Mouse (Mus musculus) heart, embryonic 11.5 days (tissue): Measurements from ENCODE around the gene Pcsk1n. TPM values are rescaled to one million over a fixed set of nuclear protein-coding genes. Genes with fewer than 3 reads are reported as not detected.
A peak's percentile ranks its signal among the peaks of the same experiment; 100 is the strongest.

Experiments used
- ATAC-seq: fragments of 200-750 bp; cut with Nextera tagmentation; replicated peaks from 2 replicates; pipeline ENCODE4 v1.8.0; 2017; ENCODE audit warnings: moderate library complexity; ENCODE audit not compliant: insufficient number of reproducible peaks, low FRiP score, low TSS enrichment
- H3K27ac ChIP-seq: fragments of 300-500 bp; sonication (generic); 2 replicates; pipeline ENCODE4 v1.5.1; 2014; ENCODE audit warnings: mild to moderate bottlenecking, low read depth, low read length
- H3K27me3 ChIP-seq: fragments of 300-500 bp; sonication (generic); 2 replicates; pipeline ENCODE4 v1.6.1; 2014; ENCODE audit warnings: mild to moderate bottlenecking, low read length, mixed read lengths; ENCODE audit not compliant: control insufficient read depth, insufficient read depth
- H3K36me3 ChIP-seq: fragments of 300-500 bp; sonication (generic); 2 replicates; pipeline ENCODE4 v1.6.1; 2014; ENCODE audit warnings: mild to moderate bottlenecking, low read length, moderate library complexity, mixed read lengths; ENCODE audit not compliant: control insufficient read depth, insufficient read depth
- H3K4me1 ChIP-seq: fragments of 300-500 bp; sonication (generic); 2 replicates; pipeline ENCODE4 v1.6.1; 2014; ENCODE audit warnings: low read length; ENCODE audit not compliant: control insufficient read depth, insufficient read depth
- H3K4me2 ChIP-seq: fragments of 300-500 bp; sonication (generic); 2 replicates; pipeline ENCODE4 v1.6.1; 2014; ENCODE audit warnings: mild to moderate bottlenecking, moderate library complexity
- H3K4me3 ChIP-seq: fragments of 300-500 bp; sonication (generic); 2 replicates; pipeline ENCODE4 v1.5.1; 2014; ENCODE audit warnings: low read depth, low read length
- H3K9ac ChIP-seq: fragments of 300-500 bp; sonication (generic); 2 replicates; pipeline ENCODE4 v1.6.1; 2014; ENCODE audit warnings: mild to moderate bottlenecking, low read depth, low read length, moderate library complexity
- H3K9me3 ChIP-seq: fragments of 300-500 bp; sonication (generic); replicated peaks from 2 replicates; pipeline ENCODE4 v1.6.1; 2016; ENCODE audit warnings: low read length; ENCODE audit not compliant: control insufficient read depth
- WGBS: fragments of 180-500 bp; shearing (Covaris S2); extraction: QIAGEN DNeasy Blood & Tissue Kit; methylation state at CpG from one replicate; pipeline ENCODE4 v1.1.7; 2014; ENCODE audit not compliant: insufficient replicate concordance; 5-methylcytosine and 5-hydroxymethylcytosine counted together
- polyA plus RNA-seq: library from polyadenylated mRNA; unstranded; fragments of >200 nt; fragmentation: Nextera tagmentation; extraction: Ambion mirVana; gene quantifications from 2 replicates; pipeline ENCODE4 v1.2.1, GENCODE M21; 2014

Pcsk1n gene
- polyA plus RNA-seq, 1 experiment from 2014 or later = 0.23 TPM

DNA sequence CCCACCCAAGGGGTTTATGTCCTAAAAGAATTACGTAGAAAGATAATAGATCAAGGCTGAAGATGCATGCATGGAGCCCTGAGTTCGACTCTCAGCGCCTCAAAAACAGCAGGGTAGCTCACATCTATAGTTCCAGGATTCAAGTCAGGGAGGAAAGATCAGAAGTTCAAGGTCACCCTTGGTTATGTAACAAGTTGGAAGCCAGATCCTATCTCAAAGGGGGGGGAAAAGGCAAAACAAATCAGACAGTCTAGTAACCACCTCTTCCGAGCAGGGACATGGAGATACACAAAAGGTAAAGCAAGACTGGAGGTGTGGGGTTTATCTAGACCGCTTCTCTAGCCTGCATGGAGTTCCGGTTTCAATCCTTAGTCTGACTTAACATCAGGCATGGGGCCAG is 6.6 kb downstream of the Pcsk1n start:
- H3K36me3 ChIP-seq = no peaks in the 10 kb centered on the region
- no peak overlapping the region for H3K9ac ChIP-seq
- no peak overlapping the region for H3K4me3 ChIP-seq
- H3K4me1 ChIP-seq = no peaks in the 10 kb centered on the region
- peaks cover 3% of the 10 kb centered on the region; the same call in 1 of the 2 replicates for H3K9me3 ChIP-seq
- WGBS = 56% methylated on average over 6 of the region's 6 CpGs
- H3K4me2 ChIP-seq = no peak overlapping the region
- H3K27ac ChIP-seq = no peak overlapping the region
- ATAC-seq = no peak
- H3K27me3 ChIP-seq = peaks cover 64% of the 10 kb centered on the region

DNA sequence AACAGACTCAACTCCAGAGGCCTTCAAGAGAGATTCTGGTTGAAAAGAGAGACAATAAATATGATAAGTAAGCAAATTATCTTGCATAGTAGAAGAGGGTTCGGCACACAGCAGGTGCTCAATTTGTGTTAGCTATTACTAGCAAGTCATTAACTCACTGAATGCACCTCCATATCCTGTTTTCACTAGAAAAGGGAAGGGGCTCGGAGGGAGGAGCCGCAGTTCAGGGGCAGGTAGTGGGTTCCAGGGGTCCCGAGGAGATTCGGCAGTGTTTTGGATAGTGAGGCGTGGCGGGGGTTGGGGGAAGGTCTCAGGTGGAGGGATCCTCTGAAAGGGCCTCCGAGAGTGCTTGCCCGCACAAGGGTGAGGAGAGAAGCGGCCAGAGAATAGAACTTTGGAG is 7.5 kb downstream of the Pcsk1n start:
- Histone ChIP-seq H3K27ac (no peak overlapping the region), H3K4me1 (no peaks in the 10 kb centered on the region), H3K9ac (no peak overlapping the region), H3K9me3 (peaks cover 3% of the 10 kb centered on the region; the same call in 1 of the 2 replicates), H3K36me3 (no peaks in the 10 kb centered on the region), H3K4me2 (peak overlapping the region; percentile 24), H3K4me3 (no peak overlapping the region), H3K27me3 (peaks cover 55% of the 10 kb centered on the region)
- no peak for ATAC-seq
- 19% methylated on average over 10 of the region's 10 CpGs for WGBS

DNA sequence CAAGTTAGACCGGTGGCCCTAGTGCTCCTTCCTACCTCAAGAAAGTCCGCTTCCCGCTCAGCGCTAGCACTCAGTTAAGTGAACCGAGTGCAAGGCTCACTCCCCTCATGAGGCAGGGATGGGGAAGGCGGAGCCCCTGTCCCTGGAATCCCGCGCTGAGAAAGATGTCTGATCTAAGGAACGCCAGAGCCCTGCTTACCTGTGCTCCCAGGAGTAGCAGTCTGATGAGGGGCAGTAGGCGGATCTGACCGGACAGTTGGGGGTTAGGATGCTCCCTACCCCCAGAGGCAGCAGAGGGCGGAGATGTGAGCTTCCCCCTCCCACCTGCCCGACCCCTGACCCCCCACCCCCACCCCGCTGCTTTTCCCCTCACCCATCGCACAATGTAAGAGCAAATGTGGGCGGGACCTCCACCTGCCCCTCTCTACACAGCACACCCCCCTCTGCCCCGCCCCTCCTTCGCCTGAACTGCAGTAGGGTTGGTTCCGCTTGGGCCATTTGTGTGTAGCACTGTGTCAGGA is 8.7 kb downstream of the Pcsk1n start, which contains the start of gene Eras:
Gene Eras (minus strand): TSS at position 338 of the 521 bp plus-strand sequence.
- H3K27me3 ChIP-seq = peaks cover 43% of the 10 kb centered on the region
- ATAC-seq = no peak
- no peaks in the 10 kb centered on the region for H3K4me1 ChIP-seq
- no peak within 1 kb of the TSS for H3K27ac ChIP-seq
- H3K9me3 ChIP-seq = peaks cover 3% of the 10 kb centered on the region; the same call in 1 of the 2 replicates
- WGBS = 15% methylated on average over 19 of the region's 19 CpGs
- H3K4me3 ChIP-seq = no peak within 1 kb of the TSS
- H3K9ac ChIP-seq = no peak within 1 kb of the TSS
- peak within 1 kb of the TSS; percentile 24 for H3K4me2 ChIP-seq
- H3K36me3 ChIP-seq = no peaks in the 10 kb centered on the region

DNA sequence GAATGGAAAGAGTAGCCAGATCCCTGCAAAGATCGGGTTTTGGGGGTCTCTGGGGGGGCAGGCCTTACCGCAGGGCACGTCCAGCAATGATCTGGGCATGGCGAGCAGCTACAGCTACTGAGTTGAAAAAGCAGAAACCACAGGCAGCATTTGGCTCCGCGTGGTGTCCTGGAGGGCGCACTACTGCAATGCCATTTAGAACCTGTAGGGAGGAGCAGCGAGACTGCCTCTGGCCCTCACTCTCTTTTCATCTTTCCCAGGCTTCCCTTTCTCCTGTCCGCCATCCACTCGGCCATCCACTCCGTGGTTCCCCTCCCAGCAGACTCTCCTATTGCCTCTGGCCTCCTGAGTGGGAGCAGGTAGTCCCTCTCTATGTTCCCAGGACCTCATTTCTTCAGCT is 17.3 kb downstream of the Pcsk1n start:
- no peak for ATAC-seq
- Histone ChIP-seq H3K27ac (no peak overlapping the region), H3K4me1 (no peaks in the 10 kb centered on the region), H3K9me3 (no peaks in the 10 kb centered on the region), H3K9ac (no peak overlapping the region), H3K4me2 (no peak overlapping the region), H3K36me3 (no peaks in the 10 kb centered on the region; the same call in 1 of the 2 replicates), H3K4me3 (no peak overlapping the region), H3K27me3 (no peaks in the 10 kb centered on the region)
- WGBS = 44% methylated on average over 11 of the region's 11 CpGs

DNA sequence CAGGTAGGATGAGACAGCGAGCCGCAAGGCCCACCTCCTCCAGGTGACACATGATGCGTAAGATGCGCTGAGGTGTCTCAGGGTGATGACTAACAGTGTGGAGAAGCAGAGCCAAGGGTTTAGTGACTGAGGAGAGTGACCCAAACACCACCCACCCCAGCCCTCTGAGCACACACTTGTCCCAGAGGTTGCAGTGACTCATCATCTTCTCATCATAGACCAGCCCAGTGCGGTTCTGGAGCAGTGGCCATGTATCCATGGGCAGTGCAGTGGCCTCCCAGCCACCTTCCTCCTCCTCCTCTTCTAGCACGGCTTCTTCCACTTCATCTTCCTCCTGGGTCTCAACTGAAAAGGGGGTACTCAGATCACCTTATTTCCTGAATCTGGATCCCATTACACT is 18.0 kb downstream of the Pcsk1n start:
- Histone ChIP-seq H3K9me3 (no peaks in the 10 kb centered on the region), H3K9ac (no peak overlapping the region), H3K36me3 (no peaks in the 10 kb centered on the region; the same call in 1 of the 2 replicates), H3K4me3 (no peak overlapping the region), H3K27ac (no peak overlapping the region), H3K27me3 (no peaks in the 10 kb centered on the region), H3K4me2 (no peak overlapping the region), H3K4me1 (no peaks in the 10 kb centered on the region)
- WGBS = 89% methylated on average over 6 of the region's 6 CpGs
- ATAC-seq = no peak

DNA sequence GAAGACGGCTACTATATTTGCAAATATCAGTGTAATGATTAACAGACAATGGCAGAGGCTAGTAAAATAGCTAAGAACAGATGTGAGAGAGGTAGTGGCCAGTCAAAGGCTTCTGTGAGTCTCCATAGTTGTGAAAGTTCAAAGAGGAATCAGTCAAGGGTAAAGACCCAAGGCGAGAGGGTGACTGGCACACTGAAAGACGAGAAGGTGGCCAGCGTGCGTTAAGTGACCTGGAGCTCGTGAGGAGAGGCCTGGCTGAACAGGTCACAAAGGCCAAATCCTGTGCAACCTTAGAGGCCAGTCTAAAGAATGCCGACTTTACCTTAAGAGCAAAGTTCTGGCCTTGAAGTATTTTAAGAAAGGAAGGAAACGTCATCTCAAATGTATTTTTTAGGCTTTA is 26.0 kb downstream of the Pcsk1n start:
- no peaks in the 10 kb centered on the region for H3K4me1 ChIP-seq
- H3K9me3 ChIP-seq = no peaks in the 10 kb centered on the region
- H3K4me2 ChIP-seq = no peak overlapping the region
- ATAC-seq = no peak
- H3K27me3 ChIP-seq = no peaks in the 10 kb centered on the region
- no peak overlapping the region for H3K4me3 ChIP-seq
- H3K36me3 ChIP-seq = no peaks in the 10 kb centered on the region
- WGBS = 84% methylated on average over 8 of the region's 8 CpGs
- H3K9ac ChIP-seq = no peak overlapping the region
- no peak overlapping the region for H3K27ac ChIP-seq

DNA sequence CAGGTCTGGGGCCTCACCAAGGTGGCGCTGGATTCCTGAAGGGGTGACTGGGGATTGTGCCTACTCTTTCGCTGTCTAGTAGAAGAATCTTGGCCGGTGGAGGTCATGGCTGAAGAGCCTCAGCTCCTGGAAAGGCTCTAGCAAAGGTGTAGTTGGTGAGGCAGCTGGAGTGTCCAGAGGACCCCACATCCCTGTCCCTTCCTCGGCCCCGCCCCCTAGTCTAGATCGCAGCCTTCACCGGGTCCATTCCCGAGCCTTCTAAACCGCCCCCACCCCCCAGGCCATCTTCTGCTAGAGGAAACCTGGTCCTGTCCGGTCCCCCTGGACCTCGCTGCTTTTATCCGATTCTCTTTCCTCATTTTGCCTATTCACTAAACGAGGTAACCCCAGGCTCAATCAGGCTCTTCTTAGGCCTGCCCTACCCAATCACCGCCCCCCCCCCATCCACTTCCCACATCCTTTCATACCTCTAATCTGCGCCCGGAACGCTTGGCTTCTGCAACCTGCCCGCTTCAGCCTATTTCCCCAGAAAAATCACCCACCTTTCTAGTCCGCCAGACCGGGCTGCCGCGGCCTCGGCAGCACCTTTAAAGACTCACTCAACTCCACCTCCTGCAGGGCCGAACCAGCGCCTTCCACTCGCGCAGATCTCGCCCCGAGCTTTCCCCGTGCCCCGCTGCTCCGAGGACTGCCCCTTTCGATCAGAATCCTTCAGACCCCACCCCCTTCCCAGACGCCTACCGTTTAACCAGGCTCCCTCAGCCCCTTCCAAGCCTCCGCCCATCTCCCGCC is 27.7 kb downstream of the Pcsk1n start, which contains the start of gene Hdac6:
Gene Hdac6 (minus strand): TSS at position 782 of the 792 bp plus-strand sequence.
- H3K4me1 ChIP-seq = no peaks in the 10 kb centered on the region
- peak; percentile 44 for ATAC-seq
- no peaks in the 10 kb centered on the region for H3K36me3 ChIP-seq
- H3K27ac ChIP-seq = peak within 1 kb of the TSS; percentile 35; the same call in 1 of the 2 replicates
- H3K27me3 ChIP-seq = no peaks in the 10 kb centered on the region
- H3K9ac ChIP-seq = peak within 1 kb of the TSS; percentile 67; the same call in 1 of the 2 replicates
- peak within 1 kb of the TSS; percentile 53 for H3K4me3 ChIP-seq
- no peaks in the 10 kb centered on the region for H3K9me3 ChIP-seq
- 13% methylated on average over 35 of the region's 37 CpGs for WGBS
- H3K4me2 ChIP-seq = peak within 1 kb of the TSS; percentile 62

DNA sequence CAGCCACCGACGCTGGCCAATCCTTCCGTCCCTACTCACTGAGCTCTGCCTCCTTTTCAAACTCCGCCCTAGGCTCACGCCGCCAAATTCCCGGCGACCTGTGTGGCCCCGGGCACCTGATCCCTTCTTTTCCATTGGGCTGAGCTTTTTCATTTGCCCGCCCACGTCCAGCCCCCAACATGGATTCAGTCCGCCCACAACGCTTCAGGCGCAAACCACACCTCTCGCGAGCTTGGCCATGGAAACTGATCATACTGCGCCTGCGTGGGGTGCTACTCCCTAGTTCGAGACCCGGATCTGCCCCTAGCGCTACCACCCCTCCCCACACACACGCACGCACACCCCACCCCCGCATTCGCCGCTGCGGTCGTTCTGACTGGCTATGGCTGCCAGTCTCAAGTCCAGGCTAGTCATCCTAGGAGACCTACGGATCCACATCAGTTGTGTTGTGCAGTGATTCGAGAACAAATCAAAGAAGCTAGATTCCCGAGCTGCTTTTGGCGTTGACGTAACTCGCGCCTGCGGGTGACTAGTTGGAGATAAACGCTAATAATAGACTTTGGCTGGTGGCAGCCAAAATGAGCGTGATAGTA is 28.4 kb downstream of the Pcsk1n start:
- Histone ChIP-seq H3K4me2 (peak overlapping the region; percentile 62), H3K27me3 (no peaks in the 10 kb centered on the region), H3K4me1 (no peaks in the 10 kb centered on the region), H3K36me3 (no peaks in the 10 kb centered on the region), H3K4me3 (peak overlapping the region; percentile 53), H3K9ac (peak overlapping the region; percentile 63; the same call in 1 of the 2 replicates), H3K9me3 (no peaks in the 10 kb centered on the region), H3K27ac (peak overlapping the region; percentile 35; the same call in 1 of the 2 replicates)
- ATAC-seq = peak; percentile 93
- 10% methylated on average over 38 of the region's 38 CpGs for WGBS
